Comparison of ENCODE assay signal across 8 mouse cellular contexts in the genomic region with DNA sequence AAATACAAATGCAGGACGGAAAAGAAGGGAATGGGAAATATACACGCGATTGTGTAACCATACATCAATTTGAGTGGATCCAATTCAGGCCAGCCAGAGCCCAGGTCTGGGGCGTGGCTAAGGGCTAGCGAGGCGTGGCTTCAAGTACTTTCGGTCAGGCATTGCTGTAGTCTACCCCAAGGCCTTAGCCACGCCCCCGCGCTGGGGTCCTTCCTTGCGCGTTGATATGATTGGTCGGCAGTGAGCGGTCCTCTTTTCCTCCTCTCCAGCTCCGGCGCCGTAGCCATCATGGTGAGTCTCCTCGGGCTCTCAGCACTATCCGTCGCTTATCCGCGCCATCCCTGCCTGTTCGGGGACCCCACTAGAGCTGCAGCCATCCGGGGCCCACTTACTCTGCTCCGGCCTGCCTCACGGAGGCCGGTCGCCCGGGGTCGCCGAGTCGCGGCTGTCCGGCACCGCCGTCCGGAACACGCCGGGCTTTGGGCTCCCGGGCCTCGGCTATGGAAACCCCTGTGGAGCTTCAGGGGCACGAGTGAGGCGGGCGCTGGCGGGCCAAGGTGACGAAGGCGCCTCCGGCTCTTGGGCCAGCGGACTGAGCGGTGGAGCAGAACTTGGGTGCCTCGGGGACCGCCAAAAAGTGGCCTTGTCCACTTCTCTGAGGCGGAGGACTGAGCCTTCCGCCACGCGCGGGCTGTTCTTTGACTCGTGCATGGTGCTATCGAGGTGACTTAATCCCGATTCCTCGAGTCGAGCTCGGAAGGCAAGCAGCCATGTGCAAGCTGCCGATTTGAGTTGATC. TPM values are rescaled to one million over a fixed set of nuclear protein-coding genes. Genes with fewer than 3 reads are reported as not detected.
DNase-seq lines count a peak whose midpoint lies in the region; ATAC-seq lines count a peak whose summit lies in the region.

No protein-coding gene starts in this region.

- H3K36me3 ChIP-seq in heart, embryonic 10.5 days = peaks cover 38% of the 10 kb centered on the region
- peaks cover 37% of the 10 kb centered on the region for H3K36me3 ChIP-seq in kidney, embryonic 15.5 days

- peak overlapping the region; percentile 81 for H3K4me2 ChIP-seq in kidney, embryonic 15.5 days

- H3K9ac ChIP-seq in kidney, embryonic 15.5 days = peak overlapping the region; percentile 96

- H3K27me3 ChIP-seq in heart, embryonic 10.5 days (ENCODE audit: insufficient read depth, poor library complexity, severe bottlenecking) = no peaks in the 10 kb centered on the region
- no peaks in the 10 kb centered on the region for H3K27me3 ChIP-seq in kidney, embryonic 15.5 days

- under 1% methylated on average over 64 of the region's 64 CpGs for WGBS in heart, embryonic 10.5 days
- under 1% methylated on average over 64 of the region's 64 CpGs for WGBS in kidney, embryonic 15.5 days

- peak; percentile 93 for ATAC-seq in erythroblast, adult 5-6 weeks (replicated peaks; ENCODE audit: low FRiP score, poor library complexity, severe bottlenecking)
- ATAC-seq in kidney, embryonic 15.5 days (replicated peaks; ENCODE audit: low FRiP score) = peak; percentile 94
- peak; percentile 96 for ATAC-seq in monocyte, adult 5-6 weeks (replicated peaks; ENCODE audit: insufficient number of reproducible peaks, low FRiP score, low TSS enrichment, poor library complexity, severe bottlenecking)

- H3K27ac ChIP-seq in heart, embryonic 10.5 days = peak overlapping the region; percentile 98
- peak overlapping the region; percentile 81 for H3K27ac ChIP-seq in kidney, embryonic 15.5 days

- peak; percentile 97 to 98 for DNase-seq in B cell, adult 2 months
- peak; percentile 98 for DNase-seq in brain, adult 2 months (ENCODE audit: low read depth, low spot score)
- peak; percentile 99 for DNase-seq in heart, embryonic 10.5 days (ENCODE audit: low spot score)
- peak; percentile 97 for DNase-seq in liver
- DNase-seq in spleen, postnatal 4 days (ENCODE audit: low spot score in 2 of 2) = peak; percentile 98 to 99

- H3K4me1 ChIP-seq in heart, embryonic 10.5 days = peaks cover 22% of the 10 kb centered on the region
- peaks cover 42% of the 10 kb centered on the region for H3K4me1 ChIP-seq in kidney, embryonic 15.5 days

- H3K4me3 ChIP-seq in heart, embryonic 10.5 days = peak overlapping the region; percentile 97
- H3K4me3 ChIP-seq in kidney, embryonic 15.5 days (replicated peaks) = peak overlapping the region; percentile 78

- H3K9me3 ChIP-seq in heart, embryonic 10.5 days = no peaks in the 10 kb centered on the region
- no peaks in the 10 kb centered on the region for H3K9me3 ChIP-seq in kidney, embryonic 15.5 days (replicated peaks)

RNA-seq across cellular contexts. Expression of a gene that starts 3.7 kb away (rescaled TPM):
- total RNA-seq in erythroblast, adult 5-6 weeks (2015; ENCODE audit: low replicate concordance) = 843 and 907 TPM in 2 replicates
- 584 and 753 TPM in 2 replicates for total RNA-seq in erythroblast, adult 5-6 weeks (2017; ENCODE audit: low replicate concordance)
- 782 and 904 TPM in 2 replicates for polyA plus RNA-seq in heart, embryonic 10.5 days (2016; fragmentation: Nextera tagmentation; extraction: Ambion mirVana)
- 959 and 1,016 TPM in 2 replicates for polyA plus RNA-seq in kidney, embryonic 15.5 days (2015; fragmentation: Nextera tagmentation; extraction: Ambion mirVana)
- 3,726 to 4,650 TPM (median 4,279 TPM) in 3 replicates for total RNA-seq in monocyte, adult 5-6 weeks (2017)

RNA-seq across cellular contexts. Expression of a gene that starts 3.8 kb away (rescaled TPM):
- total RNA-seq in erythroblast, adult 5-6 weeks (2015; ENCODE audit: low replicate concordance) = 1.3 and 3.1 TPM in 2 replicates
- 1.5 and 5.3 TPM in 2 replicates for total RNA-seq in erythroblast, adult 5-6 weeks (2017; ENCODE audit: low replicate concordance)
- 16.9 and 18.1 TPM in 2 replicates for polyA plus RNA-seq in heart, embryonic 10.5 days (2016; fragmentation: Nextera tagmentation; extraction: Ambion mirVana)
- 19.0 and 20.4 TPM in 2 replicates for polyA plus RNA-seq in kidney, embryonic 15.5 days (2015; fragmentation: Nextera tagmentation; extraction: Ambion mirVana)
- total RNA-seq in monocyte, adult 5-6 weeks (2017) = 17.4 to 27.5 TPM (median 19.8 TPM) in 3 replicates

Comparison
In these comparisons a context has a peak if more than half of its experiments do, and no peak if none do; other contexts are left out.
1. Peak in every context shown above with its lines: DNase-seq, ATAC-seq, H3K4me3 ChIP-seq and H3K27ac ChIP-seq.